Mouse (Mus musculus): ENCODE results near the gene Chst11.
"Not testable (repeated sequence)": the region's sequence is repeated elsewhere in the genome, so short reads cannot be mapped to it uniquely, and the experiment has no call there.

The Chst11 gene

DNA sequence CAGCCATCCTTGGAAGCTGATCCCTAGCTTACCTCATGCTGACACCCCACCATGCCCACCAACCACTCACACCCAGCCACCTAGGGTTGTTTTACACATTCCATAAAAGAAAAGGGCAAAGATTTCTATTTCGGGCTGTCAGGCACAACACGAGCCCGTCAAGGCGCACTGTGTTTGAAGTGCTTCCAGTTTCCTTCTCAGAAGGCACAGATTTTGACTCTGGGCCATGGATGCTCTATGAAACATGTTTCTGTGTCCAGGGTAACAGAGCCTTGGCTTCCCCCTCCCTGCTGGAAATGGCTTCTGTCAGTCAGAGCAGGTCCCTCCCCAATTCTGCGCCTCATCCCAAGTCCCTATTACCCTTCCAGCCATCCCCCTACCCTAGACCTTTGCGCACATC, 125.7 kb downstream of the Chst11 start:
- DNase-seq (ENCODE audit: low spot score): no peak

DNA sequence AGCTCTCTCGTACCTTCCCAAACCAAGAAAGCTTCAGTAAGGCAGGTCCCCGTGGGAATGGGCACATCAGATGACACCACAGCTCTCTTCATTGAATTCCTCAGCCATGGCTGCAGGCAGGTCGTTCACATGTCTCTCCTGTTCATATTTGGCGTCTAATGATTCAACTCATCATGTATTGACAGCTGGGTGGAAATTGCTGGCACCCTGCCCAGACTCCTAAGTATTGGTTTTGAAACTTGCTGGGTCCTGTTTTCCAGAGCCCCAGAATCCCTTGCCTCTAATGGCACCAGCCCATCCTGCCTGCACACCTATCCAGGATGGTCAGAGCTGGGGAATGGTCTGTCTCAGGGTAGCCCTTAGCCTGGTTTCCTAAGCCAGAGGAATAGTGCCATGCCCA, 127.0 kb downstream of the Chst11 start:
- no peak for DNase-seq (ENCODE audit: low spot score)

DNA sequence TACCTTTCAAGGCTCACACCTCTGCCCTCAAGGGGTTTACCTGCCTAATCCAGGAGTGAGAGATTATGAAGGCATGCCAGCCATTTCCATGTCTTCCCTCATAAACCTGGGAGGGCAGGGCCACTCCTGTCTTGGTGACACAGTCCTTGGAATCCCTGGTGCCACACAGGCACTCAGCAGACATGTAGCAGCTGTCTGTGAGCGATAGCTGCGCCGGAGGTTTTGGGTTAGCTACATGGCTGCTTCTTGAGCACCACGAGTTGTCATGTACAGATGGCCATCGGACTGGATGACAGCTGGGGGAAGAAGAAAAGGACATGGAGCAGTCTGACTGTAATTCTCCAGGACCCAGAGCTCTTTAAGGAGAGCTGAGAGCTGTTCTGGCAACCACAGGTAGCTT, 129.3 kb downstream of the Chst11 start:
- DNase-seq (ENCODE audit: low spot score): no peak

DNA sequence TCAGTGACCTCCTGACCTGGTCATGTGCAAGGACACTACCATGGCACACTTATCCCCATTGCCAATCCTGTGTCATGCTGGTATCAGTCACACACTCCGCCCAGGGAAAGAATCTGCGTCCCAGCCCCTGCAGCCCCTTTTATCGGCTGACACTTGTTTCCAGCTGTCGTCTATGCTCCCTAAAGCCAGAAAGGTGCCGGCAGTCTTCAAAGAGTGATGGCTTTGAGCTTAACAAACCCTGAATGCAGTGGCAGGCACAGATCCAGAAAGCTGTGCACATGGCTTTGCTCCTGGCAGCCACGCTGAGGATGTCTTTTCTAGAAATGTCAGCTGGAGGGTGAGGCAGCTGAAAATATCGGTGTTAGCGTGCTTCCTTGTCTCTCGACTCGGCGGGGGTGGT, 131.6 kb downstream of the Chst11 start:
- no peak for DNase-seq (ENCODE audit: low spot score)

DNA sequence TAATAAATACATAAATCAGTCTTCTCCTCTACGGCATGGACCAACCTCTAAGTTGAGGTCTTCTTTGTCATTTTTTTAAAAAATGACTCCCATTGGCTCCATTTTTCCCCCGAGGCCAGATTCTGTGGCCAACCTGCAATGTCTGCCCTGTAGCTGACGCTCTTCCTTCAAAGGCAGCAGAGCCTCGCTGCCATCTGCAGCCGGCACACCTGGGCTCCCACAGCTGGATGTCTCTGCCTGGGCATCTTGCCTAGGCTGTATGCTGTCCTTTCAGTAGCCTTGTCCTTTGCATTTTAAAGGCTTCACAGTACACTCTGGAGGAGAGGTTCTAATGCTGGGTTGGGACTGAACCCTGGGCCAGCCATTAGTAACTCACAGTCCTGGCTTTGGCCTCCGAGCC, 132.6 kb downstream of the Chst11 start:
- no peak for DNase-seq (ENCODE audit: low spot score)

DNA sequence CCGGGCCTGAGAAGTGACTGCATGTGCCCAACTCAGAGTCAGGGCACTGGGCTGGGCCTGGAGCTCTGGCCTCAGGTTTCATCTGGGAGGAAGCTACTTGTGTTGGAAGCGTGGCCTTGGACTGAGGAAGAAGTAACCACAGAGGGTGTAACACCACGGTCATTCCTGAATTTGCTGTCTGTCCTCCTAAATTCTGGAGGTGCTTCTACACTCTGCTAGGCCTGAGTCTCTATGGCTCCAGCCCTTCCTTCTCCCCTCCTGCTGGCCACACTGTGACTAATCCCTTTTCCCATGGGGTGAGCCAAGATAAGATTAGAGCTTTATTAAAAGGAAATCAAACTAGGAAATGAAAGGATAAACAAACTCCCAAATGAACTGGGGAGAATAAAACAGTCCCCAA, 133.3 kb downstream of the Chst11 start:
- no peak for DNase-seq (ENCODE audit: low spot score)

DNA sequence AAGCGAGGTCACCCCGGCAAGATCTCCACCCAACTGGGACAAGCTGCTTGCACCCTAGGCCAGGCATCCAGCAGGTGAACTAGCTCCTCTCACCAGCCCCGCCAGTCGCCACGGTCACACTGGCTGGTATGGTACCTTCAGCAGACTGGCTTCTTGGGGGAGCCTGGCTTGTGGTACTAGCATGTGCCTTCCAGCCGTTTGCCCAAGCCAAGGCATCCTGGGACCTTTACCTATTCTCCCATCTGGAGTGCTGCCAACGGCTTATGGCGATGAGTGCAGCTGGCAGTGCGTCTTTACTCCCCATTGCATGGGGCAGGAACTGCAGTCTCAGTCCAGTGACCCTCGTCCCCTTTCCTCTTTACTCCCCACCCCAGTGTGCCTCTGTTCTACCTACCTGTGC, 133.7 kb downstream of the Chst11 start:
- no peak for DNase-seq (ENCODE audit: low spot score)

DNA sequence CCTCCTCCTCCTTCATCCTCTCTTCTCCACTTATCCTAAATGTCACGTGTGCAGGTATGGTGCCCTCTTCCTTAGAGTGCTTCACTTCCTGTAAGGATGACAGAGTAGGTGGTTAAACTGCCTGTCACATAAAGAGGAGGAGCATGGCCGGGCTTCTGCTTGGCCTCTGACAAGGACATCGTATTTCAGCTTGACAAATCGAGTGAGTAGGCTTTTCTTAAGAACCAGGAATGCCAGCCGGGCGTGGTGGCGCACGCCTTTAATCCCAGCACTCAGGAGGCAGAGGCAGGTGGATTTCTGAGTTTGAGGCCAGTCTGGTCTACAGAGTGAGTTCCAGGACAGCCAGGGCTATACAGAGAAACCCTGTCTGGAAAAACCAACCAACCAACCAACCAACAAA, 134.2 kb downstream of the Chst11 start:
- DNase-seq (ENCODE audit: low spot score): not testable (repeated sequence)

DNA sequence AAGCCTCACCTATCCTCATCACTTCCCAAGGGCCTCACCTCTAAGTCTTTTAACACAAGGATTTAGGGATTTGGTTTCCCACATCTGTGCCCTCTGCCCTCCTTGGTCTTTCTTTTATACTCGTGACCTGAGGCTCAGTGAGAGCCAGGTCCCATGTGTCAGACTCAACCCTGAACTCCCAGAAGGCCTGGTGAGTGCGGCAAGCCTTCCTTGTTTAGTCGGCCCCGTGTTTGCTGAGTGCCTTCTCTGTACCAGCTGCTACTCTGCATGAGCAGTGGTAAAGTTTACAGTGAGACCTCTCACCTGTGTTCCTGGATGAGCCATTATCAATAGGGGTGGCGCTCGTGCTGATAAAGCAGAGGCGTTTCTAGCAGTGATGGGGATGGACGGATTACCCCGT, 134.6 kb downstream of the Chst11 start:
- DNase-seq (ENCODE audit: low spot score): no peak

DNA sequence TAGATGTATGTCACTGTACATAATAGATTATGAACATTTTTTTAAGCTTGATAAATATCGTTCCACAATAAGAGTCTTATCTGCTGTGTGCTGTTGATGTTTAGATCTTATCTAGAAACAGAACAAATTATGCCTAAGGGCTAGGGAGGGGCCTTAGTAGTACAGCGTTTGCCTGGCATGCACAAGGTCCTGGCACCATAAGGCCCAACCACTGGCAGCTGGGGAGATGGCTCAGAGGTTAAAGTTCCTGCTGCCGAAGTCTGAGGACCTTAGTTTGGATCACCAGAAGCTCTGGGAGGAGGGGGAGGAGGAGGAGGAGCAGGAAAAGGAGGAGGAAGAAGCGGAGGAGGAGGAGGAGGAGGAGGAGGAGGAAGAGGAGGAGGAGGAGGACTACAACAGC, 135.6 kb downstream of the Chst11 start:
- DNase-seq (ENCODE audit: low spot score): no peak

DNA sequence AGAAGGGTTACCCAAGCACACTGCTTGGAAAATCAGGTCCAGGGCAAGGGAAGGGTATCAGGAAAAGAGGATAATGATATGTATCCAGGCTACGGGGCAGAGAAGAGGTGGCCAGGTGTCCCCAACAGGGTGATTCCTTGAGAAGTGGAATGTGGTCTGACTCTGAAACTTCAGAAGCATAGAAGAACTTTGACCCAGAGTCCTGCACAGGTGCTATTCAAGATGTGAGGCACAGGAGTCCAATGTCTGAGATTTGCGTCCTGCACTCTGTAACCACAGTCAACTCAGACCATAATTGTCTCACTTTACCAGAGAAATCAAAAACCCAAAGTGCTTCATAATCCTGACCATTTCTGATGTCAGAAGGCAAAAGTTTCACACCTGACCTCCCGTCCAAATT, 139.3 kb downstream of the Chst11 start:
- no peak for DNase-seq (ENCODE audit: low spot score)

DNA sequence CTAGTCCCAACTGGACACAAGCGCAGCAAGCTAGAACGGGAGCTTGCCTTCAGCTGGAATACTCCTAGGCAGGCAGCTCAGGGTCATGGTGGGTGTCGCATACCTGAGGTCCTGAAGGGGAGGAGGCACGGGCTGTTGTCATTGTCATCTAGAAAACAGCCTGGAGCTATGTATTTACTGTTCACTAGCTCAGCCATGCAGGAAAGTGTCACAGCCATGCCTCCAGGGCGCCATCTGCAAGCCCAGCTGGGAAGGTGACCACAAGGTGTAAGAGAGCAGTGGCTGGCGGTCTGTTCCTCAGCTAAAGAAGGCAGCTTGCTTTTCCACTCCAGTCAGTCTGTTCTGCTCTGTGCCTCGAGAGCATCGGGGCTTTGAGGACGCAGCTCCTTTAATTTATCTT, 141.1 kb downstream of the Chst11 start:
- no peak for DNase-seq (ENCODE audit: low spot score)

DNA sequence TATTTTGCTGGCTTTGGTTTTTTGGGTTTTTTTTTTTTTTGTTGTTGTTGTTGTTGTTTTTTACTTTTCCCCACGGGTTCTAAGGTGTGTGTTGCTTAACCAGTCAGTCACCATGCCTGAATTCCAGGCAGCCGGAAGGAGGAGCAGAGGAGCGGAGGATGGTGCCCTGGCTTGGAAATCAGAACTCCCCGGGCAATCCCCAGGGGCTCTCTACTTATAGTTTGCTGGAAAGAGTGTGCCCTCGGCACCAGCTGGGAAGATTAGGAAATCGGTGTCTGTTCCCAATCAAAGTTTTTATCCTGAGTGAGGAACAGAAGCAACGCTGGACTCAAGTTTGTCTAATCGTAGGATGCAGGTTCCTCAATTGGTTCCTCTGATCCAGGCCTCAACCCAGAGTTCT, 143.1 kb downstream of the Chst11 start:
- DNase-seq (ENCODE audit: low spot score): no peak

DNA sequence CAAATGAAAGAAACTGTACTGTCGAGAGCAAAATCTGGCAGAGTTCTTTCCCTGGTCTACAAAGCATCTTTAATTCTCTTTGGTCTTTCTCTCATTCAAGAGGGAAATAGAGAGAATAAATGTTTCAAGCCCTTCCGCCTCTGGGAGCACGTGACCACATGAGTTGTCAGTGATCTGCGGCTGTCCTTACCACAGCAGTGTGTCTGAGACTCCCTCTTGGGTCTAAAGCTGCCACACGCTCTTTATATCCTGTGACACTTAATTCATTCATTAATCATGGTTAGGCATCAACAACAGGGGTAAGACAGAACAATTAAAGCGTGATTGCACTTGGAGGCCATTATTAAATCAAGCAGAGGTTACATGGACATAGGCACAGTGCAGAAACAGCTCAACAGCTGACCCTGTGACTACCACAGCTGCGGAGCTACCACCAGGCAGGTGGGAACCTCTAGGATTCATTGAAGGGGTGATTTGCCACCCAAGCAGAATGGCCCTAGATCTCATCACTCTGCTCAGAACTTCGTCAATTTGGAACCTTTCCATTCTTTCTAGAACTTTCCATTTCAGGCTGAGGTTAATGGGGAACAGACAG, 144.4 kb downstream of the Chst11 start:
- no peak for DNase-seq (ENCODE audit: low spot score)

DNA sequence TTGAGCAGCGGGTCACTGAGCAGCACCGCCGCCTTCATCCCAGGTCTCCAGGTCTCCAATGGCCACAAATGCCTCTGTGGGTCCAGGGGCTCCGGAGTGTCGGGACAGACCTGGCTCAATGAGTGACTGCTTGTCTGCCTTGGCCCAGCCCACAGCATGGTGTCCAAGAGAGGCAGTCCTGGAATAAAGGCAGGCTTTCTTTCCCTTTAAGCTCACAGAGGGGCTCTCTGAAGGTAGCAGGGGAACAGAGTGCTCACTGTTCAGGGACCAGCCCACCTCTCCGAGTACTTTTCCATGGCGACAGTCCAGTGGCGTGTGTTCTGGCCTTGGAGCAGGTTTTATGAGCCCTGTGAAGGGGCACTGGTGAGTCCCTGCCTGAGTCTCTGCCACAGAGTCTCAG, 145.3 kb downstream of the Chst11 start:
- DNase-seq (ENCODE audit: low spot score): no peak

DNA sequence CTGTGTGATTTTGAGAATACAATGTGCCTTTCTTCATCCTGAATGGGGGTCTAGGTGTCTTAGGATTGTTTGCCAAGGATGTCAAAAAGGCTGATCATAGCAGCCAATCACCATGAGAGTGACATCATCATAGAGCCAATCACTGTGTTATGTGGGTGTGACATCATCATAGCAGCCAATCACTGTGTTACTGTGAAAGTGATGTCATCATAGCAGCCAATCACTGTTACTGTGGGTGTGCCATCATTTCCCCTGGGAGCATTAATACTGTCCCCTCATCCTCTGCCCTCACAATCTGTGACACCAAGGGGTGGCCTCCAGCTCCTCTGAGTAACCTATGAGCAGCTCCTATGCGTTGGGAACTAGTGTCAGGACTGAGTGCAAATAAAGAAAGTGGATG, 146.6 kb downstream of the Chst11 start:
- no peak for DNase-seq (ENCODE audit: low spot score)

DNA sequence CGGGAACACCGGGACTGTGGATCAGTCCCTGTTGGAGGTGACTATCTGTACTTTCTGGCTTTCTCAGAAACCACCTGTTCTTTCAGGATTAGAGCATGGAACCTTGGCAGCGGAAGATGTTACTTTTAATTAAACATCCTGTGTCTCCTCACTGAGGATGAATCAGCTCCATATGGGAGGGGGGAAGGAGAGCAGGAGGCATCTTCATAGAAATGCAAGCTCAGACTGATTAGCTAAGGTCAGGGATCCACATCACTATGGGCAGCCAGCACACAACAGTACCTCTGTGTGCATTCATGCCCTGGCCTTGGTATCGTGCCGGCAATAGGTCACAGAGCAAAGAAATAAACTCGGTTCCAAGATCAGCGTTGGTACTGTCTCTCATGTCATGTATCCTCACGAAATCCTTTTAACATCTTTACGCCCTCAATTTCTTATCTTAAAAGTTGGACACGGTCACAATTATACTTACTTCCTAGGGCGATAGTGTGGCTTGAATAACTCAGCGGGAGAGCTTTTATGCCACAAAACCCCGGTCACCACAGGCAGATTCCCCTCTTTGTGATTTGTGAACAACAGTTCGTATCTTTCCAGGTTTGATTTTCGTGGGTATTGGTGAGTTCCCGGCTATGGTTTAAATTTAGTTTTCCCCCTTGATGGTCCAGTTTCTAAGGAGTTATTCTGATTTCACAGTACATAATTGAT, 148.7 kb downstream of the Chst11 start:
- DNase-seq (ENCODE audit: low spot score): no peak

DNA sequence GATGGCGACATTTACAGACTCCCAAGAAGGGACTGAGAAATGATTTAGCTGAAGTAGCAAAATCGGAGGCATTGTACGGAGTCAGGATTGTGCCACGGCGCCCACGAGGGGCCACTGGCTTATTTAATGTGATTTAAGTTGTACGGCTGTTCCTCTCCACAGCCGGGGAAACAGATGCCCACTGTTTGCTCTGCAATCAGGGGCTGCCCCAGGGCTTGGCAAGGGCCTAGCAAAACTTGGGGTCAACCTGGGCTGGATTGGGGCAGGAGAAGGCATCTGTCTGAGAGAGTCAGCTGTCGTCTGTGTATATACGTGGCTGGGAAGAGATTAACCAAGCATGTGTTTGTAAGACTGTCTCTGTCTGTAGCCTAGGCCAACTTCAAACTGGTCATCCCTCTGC, 149.6 kb downstream of the Chst11 start:
- DNase-seq (ENCODE audit: low spot score): no peak

DNA sequence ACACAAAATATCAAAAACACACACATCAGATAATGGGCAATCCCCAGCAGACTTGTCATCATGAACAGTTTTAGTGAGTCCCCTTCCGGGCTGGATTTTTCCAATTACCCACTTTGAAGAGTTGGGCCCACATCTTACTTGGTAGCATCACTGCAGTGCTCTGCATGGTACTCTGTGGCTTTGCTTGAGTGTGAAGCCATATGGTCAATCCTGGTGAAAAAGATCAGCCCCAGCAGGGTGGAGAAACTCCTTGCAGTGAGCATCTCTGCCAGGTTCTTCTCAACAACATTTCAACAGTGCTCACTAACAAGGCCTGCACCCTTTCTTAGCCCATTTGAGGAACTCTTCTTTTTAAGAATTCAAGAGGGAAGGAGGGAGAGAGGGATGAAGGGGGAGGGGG, 150.7 kb downstream of the Chst11 start:
- no peak for DNase-seq (ENCODE audit: low spot score)

DNA sequence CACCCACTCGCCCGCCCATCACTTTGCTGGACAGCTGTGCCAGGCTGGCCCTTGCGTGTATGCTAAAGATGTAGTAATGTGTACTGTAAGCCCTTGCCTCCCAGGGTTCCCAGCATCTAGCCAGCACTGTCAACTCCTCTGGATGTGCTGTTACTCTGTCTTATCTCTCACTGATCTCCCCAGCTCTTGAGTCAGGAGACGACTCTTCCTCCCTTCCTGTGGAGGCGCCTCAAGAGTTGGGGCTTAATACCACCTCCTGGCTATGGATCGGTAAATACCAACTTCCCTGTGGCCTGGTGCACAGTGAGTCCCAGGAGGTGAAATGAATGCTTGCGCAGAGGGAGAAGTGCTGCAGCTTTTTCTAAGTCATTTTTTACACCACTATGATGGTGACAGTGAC, 151.8 kb downstream of the Chst11 start:
- DNase-seq (ENCODE audit: low spot score): no peak

DNA sequence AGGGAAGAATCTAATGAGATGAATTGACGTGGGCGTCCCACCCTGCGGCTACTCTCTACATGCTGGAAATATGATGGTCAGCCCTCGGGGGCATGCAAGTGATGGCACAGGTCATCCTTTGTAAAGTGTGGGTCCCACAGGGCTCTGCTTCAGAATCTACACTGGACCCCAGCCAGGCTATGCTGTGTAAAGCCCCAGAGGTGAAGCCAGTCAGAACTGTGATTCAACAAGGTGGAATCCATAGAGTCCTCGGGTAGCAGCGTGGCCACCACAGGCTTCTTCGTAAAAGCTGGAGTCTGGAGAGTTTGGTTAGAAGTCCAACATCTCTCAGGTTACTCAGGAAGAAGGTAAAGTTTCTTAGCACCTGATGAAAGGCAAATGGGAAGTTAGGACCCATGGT, 154.0 kb downstream of the Chst11 start:
- DNase-seq (ENCODE audit: low spot score): no peak

DNA sequence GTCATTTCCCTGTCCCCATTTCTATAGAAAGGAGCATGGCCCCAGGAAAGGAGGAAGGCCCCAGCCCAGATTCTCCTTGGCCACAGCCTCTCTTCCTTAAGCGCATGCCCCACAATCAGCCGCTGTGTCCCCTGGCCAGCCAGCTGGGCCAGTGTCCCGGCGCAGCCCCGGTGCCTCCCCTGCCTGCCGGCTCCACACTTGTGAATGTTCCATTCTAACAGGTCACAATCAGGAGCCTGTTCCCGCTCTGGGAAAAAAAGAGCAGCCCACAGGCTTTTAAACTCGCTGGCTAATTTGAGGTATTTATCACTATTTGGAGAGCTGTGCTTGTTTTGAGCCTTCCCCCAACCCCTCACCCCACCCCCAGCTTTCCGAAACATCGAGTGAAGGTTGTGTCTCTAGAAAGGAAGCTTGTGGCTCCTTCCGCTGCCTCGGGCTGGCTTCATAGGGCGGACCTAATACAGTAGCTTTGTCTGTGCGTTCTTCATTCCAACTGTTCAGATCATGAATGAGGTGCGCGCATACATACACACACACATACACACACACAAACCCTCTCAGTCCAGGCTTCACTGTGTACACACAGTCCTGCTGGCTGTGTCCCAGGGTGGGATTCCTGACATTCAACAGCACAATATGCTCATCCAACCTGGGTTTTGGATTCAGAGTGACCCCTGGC, 155.1 kb downstream of the Chst11 start:
- no peak for DNase-seq (ENCODE audit: low spot score)

DNA sequence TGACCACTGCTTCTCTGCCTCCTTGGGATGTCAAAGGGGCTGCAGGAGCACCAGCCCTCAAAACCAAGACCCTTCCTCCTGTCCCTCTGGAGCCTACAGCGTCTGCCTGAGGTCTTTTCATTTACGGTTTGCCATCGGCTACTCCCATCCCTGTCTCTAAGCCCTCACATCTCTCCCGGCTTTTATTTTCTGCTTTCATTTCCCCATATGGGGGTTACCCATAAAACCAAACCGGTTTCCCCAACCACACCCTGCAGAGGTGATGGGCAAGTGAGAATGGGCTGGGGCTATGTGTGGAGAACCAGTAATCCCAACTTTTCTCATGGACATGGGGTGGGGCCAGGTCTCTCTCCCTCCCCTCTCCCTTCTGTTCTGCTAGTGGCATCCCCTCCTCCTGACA, 156.1 kb downstream of the Chst11 start:
- no peak for DNase-seq (ENCODE audit: low spot score)

DNA sequence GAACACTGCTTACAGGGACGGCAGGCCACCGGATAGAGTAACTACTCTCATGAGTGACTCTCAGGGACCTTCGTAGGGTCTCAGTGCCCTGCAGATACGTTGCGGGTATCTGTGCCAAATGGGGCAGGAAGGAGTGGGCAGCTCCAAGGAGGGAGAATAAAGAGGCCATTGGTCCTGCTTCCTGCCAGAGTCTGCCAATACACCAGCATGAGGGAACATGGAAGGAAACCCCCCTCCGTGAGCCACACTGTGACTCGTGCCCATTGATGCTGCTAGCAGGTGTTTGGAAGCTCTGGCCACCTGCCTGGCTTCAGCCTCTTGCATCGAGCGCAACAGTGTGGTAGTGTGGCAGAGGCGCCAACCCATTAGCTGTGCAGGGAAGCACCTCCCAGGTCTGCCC, 157.8 kb downstream of the Chst11 start:
- DNase-seq (ENCODE audit: low spot score): no peak

Data from ovary, adult 18-20 months (tissue).